Mouse (Mus musculus) small intestine, adult 2 months (tissue): ENCODE results near the gene Mpzl3.

Experiments used
- CTCF ChIP-seq: fragments of 200-500 bp; IDR thresholded peaks from 2 replicates; pipeline ENCODE4 v1.5.1; 2012; ENCODE audit warnings: low read depth, mild to moderate bottlenecking, control low read depth, inconsistent platforms, low read length, moderate library complexity, mixed read lengths; ENCODE audit not compliant: insufficient replicate concordance, insufficient read length; ENCODE audit errors: extremely low read depth
- POLR2A ChIP-seq: fragments of 200-500 bp; IDR thresholded peaks from 2 replicates; pipeline ENCODE4 v1.6.1; 2012; ENCODE audit warnings: low read depth, mild to moderate bottlenecking, control low read depth, inconsistent platforms, low read length, moderate library complexity

GRCm38 (mm10) chr9:45126941-45127340, 72.0 kb downstream of the Mpzl3 start:
- no peak for TF ChIP-seq POLR2A
- no peak for TF ChIP-seq CTCF
